Mouse (Mus musculus): ENCODE results near the gene Hcfc1. TPM values are rescaled to one million over a fixed set of nuclear protein-coding genes. Genes with fewer than 3 reads are reported as not detected.
A peak's percentile ranks its signal among the peaks of the same experiment; 100 is the strongest.

Gene Hcfc1
- polyA plus RNA-seq, 1 experiment, result 39.9 TPM

DNA sequence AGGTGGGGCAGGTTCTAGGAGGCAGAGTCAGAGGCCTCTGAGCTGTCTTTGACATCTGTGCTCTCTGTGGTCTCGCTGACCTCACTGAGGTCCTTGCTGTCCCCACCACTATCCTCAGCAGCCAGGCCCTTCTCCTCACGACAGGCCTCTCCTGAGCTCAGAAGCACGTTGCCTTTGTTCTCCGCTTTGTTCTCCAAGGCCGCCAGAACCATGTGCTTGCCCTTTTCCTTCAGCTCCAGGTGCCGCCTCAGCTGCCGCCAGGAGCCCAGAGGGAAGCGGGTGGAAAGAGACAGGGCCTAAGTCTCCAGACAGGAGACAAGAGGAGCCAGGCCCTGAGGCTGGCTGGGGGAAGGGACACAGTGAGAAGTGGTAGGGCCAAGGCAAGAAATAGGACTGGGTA, 49.2 kb downstream of the Hcfc1 start:
- Histone ChIP-seq H3K4me3 (ENCODE audit: insufficient read depth, low read length) (no peak overlapping the region), H3K4me1 (ENCODE audit: control insufficient read depth, insufficient read depth, low read length) (peaks cover 37% of the 10 kb centered on the region), H3K27ac (ENCODE audit: insufficient read depth, low read depth, low read length) (no peak overlapping the region)
- no peak for TF ChIP-seq POLR2A (IDR thresholded peaks at IDR 0.05; ENCODE audit: borderline replicate concordance, low read depth, low read length)
- no peak for TF ChIP-seq CTCF (IDR thresholded peaks at IDR 0.05; ENCODE audit: low read depth, low read length)

DNA sequence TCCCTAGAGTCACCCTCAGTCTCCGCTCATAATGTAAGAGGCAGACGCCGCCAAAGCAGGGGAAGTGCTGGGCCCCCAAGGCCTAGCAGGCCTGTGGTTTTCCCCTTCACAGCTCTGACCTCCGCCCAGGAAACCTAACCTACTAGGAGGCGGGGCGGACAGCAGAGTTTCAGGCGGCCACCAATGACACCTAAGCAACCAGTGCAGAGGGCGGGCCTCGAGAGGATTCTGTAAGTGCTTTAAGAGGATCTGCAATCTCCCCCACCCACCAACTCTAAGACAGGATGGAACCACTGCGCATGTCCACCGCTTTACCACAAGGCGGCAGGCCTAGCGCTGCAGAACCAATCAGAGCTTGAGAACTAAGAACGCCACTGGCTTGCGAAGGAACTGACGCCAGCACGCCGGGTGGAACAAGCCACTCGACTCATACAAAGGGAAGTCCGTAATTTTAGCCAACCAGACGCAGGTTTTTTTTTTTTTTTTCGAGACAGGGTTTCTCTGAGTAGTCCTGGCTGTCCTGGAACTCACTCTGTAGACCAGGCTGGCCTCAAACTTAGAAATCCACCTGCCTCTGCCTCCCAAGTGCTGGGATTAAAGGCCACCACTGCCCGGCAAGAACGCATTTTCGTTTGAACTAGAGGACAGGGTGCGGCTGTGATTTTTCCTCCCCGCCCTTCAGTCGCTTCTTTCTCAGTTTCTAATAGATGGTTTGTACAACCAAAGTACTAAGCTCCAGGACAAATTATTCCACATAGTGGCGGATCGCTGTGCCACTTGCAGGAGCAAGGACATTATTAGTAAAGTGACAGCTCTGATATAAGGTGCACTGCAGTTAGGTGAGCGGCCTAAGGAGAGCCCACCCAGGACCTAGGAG, 51.1 kb downstream of the Hcfc1 start:
- Histone ChIP-seq H3K4me3 (ENCODE audit: insufficient read depth, low read length) (peak overlapping the region; percentile 44), H3K4me1 (ENCODE audit: control insufficient read depth, insufficient read depth, low read length) (peaks cover 51% of the 10 kb centered on the region), H3K27ac (ENCODE audit: insufficient read depth, low read depth, low read length) (peak overlapping the region; percentile 87)
- no peak for TF ChIP-seq CTCF (IDR thresholded peaks at IDR 0.05; ENCODE audit: low read depth, low read length)
- TF ChIP-seq POLR2A (IDR thresholded peaks at IDR 0.05; ENCODE audit: borderline replicate concordance, low read depth, low read length), result no peak

DNA sequence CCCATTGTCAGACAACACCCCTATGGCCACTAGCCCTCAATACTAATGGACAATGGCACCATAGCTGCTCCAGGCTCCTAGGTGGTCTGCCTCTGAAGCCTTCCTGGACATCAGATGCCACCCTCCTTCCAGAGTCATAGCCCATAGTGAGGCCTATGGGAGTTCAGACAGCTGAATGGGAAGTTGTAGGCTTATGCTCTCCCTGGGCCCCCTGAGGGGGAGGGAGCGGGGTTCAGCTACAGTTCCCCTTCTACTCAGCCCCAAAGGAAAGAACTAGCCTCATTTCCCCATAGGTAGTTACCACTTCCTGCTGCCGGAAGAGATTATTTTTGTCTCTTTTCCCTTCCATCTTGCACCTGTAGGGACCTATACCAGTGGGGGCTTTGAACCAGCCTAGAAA, 54.6 kb downstream of the Hcfc1 start:
- Histone ChIP-seq H3K4me1 (ENCODE audit: control insufficient read depth, insufficient read depth, low read length) (peaks cover 50% of the 10 kb centered on the region), H3K4me3 (ENCODE audit: insufficient read depth, low read length) (no peak overlapping the region), H3K27ac (ENCODE audit: insufficient read depth, low read depth, low read length) (peak overlapping the region; percentile 84)
- TF ChIP-seq POLR2A (IDR thresholded peaks at IDR 0.05; ENCODE audit: borderline replicate concordance, low read depth, low read length), result no peak
- no peak for TF ChIP-seq CTCF (IDR thresholded peaks at IDR 0.05; ENCODE audit: low read depth, low read length)

DNA sequence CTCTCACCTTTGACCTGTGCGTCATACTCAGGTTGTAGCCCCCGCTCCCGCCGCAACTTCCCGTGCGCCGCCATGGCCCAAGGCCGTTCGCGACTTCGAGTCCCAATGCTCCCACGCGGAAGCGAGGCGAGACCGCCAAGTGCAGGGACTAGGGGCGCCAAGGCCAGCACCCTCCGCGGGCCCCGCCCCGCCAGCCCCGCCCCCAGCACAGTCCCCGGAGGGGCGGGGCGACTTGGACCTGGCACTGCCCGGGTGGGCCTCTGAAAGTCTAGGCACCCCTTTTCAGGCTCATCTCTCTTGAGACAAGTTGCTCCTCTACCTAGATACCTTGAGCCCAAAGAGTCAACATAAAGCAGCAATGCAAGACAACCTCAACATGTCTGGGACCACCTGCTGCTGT, 55.0 kb downstream of the Hcfc1 start:
- Histone ChIP-seq H3K27ac (ENCODE audit: insufficient read depth, low read depth, low read length) (peak overlapping the region; percentile 84), H3K4me3 (ENCODE audit: insufficient read depth, low read length) (peak overlapping the region; percentile 47), H3K4me1 (ENCODE audit: control insufficient read depth, insufficient read depth, low read length) (peaks cover 50% of the 10 kb centered on the region)
- TF ChIP-seq POLR2A (IDR thresholded peaks at IDR 0.05; ENCODE audit: borderline replicate concordance, low read depth, low read length) (no peak), CTCF (IDR thresholded peaks at IDR 0.05; ENCODE audit: low read depth, low read length) (no peak)

DNA sequence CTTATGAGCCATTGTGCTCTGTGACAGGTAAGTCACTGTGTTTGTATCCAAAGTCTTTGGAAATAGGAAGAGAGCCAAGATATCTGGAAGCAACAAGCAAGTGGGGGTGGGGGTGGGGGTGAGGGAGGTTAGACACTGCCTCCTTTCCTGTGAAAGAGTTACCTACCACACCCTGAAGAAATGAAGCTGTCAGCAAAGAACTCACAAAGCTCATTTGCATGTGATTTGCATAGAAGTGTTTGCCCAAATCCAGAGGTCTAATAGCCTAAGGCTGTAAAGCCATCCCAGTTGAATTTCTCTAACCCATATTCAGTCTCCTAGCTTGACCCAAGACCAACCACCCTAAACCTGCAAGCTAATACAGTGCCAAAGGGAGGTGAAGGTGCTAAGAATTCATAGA, 55.7 kb downstream of the Hcfc1 start:
- peaks cover 45% of the 10 kb centered on the region for H3K4me1 ChIP-seq (ENCODE audit: control insufficient read depth, insufficient read depth, low read length)
- H3K4me3 ChIP-seq (ENCODE audit: insufficient read depth, low read length), result peak overlapping the region; percentile 47
- TF ChIP-seq POLR2A (IDR thresholded peaks at IDR 0.05; ENCODE audit: borderline replicate concordance, low read depth, low read length), result no peak
- TF ChIP-seq CTCF (IDR thresholded peaks at IDR 0.05; ENCODE audit: low read depth, low read length), result no peak
- peak overlapping the region; percentile 38 for H3K27ac ChIP-seq (ENCODE audit: insufficient read depth, low read depth, low read length)

DNA sequence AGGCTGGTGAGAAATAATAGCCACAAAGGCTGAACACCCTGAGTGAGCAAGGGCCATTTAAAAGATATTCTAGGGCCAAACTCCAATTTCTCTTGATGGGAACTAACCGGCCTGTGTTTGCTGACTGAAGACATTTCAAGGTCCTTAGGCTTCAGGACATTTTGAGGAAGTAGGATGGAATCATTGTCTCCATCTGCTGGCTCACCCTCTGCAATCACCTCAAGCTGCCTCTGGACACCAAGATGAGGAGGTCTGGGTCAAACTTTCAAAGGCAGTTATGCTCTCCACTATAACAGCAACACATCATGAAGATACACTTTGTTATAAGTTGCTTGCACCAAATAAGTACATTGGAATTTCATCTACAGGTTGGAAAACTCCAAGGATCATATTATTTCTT, 56.1 kb downstream of the Hcfc1 start:
- TF ChIP-seq POLR2A (IDR thresholded peaks at IDR 0.05; ENCODE audit: borderline replicate concordance, low read depth, low read length) (no peak), CTCF (IDR thresholded peaks at IDR 0.05; ENCODE audit: low read depth, low read length) (no peak)
- no peak overlapping the region for H3K4me3 ChIP-seq (ENCODE audit: insufficient read depth, low read length)
- peaks cover 44% of the 10 kb centered on the region for H3K4me1 ChIP-seq (ENCODE audit: control insufficient read depth, insufficient read depth, low read length)
- H3K27ac ChIP-seq (ENCODE audit: insufficient read depth, low read depth, low read length), result peak overlapping the region; percentile 63

DNA sequence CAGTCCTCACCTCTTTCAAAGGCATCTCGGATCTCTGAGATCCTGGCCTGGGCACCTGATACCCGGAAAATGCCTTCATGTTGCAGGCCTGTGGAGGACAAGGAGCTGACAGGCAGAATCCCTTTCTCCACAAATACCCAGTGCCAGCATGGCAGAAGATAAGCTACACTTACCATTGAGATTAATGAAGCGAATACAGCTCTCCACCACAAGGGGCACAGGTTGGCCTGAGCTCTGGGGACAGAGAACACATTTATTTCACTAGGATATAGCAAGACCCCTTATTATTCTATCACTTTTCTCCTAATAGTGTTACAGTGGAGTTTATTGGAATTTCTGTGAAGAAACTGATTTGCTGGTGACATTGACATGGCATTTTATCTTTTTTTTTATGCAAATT, 68.2 kb downstream of the Hcfc1 start:
- no peaks in the 10 kb centered on the region for H3K4me1 ChIP-seq (ENCODE audit: control insufficient read depth, insufficient read depth, low read length)
- no peak overlapping the region for H3K27ac ChIP-seq (ENCODE audit: insufficient read depth, low read depth, low read length)
- H3K4me3 ChIP-seq (ENCODE audit: insufficient read depth, low read length), result no peak overlapping the region
- TF ChIP-seq POLR2A (IDR thresholded peaks at IDR 0.05; ENCODE audit: borderline replicate concordance, low read depth, low read length), result no peak
- no peak for TF ChIP-seq CTCF (IDR thresholded peaks at IDR 0.05; ENCODE audit: low read depth, low read length)

DNA sequence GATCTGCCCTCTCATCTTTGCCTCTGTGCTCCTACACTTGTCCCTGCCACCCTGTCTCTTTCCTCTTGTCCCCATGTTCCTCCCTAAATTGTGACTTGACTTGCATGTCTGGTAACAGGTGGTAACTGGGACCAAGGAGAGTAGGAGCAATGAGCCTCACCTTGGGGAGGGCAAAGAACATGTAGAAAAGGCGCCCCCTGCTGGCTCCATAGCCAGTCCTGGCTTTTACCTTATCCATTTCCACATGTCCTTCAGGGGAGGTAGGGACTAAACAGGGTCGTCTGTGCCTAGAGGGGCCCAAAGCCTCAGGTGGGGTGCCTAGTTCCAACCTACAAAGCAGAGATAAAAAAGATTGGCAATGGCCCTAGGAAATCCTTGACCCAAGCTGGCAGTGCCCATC, 70.4 kb downstream of the Hcfc1 start, which contains the start of gene L1cam:
L1cam (minus strand) TSS at position 387 of the 400 bp plus-strand sequence.
- peak; percentile 21; the same call in 1 of the 2 replicates for TF ChIP-seq CTCF (IDR thresholded peaks at IDR 0.05; ENCODE audit: low read depth, low read length)
- no peak for TF ChIP-seq POLR2A (IDR thresholded peaks at IDR 0.05; ENCODE audit: borderline replicate concordance, low read depth, low read length)
- Histone ChIP-seq H3K27ac (ENCODE audit: insufficient read depth, low read depth, low read length) (no peak within 1 kb of the TSS), H3K4me1 (ENCODE audit: control insufficient read depth, insufficient read depth, low read length) (no peaks in the 10 kb centered on the region), H3K4me3 (ENCODE audit: insufficient read depth, low read length) (no peak within 1 kb of the TSS)

DNA sequence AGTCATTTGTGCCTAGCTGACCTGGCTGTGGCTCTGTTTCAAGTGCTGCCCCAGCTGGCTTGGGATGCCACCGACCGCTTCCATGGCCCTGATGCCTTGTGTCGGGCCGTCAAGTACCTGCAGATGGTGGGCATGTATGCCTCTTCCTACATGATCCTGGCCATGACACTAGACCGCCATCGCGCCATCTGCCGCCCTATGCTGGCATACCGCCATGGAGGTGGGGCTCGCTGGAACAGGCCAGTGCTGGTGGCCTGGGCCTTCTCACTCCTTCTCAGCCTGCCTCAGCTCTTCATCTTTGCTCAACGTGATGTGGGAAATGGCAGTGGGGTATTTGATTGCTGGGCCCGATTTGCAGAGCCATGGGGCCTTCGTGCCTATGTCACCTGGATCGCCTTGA, 73.3 kb downstream of the Hcfc1 start:
- TF ChIP-seq CTCF (IDR thresholded peaks at IDR 0.05; ENCODE audit: low read depth, low read length) (no peak), POLR2A (IDR thresholded peaks at IDR 0.05; ENCODE audit: borderline replicate concordance, low read depth, low read length) (no peak)
- Histone ChIP-seq H3K4me3 (ENCODE audit: insufficient read depth, low read length) (no peak overlapping the region), H3K27ac (ENCODE audit: insufficient read depth, low read depth, low read length) (no peak overlapping the region), H3K4me1 (ENCODE audit: control insufficient read depth, insufficient read depth, low read length) (no peaks in the 10 kb centered on the region)

Other genes starting within 250 kb of the Hcfc1 start
- 79.6 and 89.1 TPM in 2 replicates for gene Abcd1, start 249.8 kb downstream of the Hcfc1 start, polyA plus RNA-seq (2012; ENCODE audit: insufficient read depth, insufficient read length, missing spikeins)
- 4.3 and 4.7 TPM in 2 replicates for gene Plxnb3, start 209.3 kb downstream of the Hcfc1 start, polyA plus RNA-seq (2012; ENCODE audit: insufficient read depth, insufficient read length, missing spikeins)
- gene Srpk3, start 192.0 kb downstream of the Hcfc1 start, polyA plus RNA-seq (2012; ENCODE audit: insufficient read depth, insufficient read length, missing spikeins), result 1.2 and 1.5 TPM in 2 replicates
- gene Idh3g, start 179.5 kb downstream of the Hcfc1 start, polyA plus RNA-seq (2012; ENCODE audit: insufficient read depth, insufficient read length, missing spikeins), result 123 and 136 TPM in 2 replicates
- 213 and 220 TPM in 2 replicates for gene Ssr4, start 179.3 kb downstream of the Hcfc1 start, polyA plus RNA-seq (2012; ENCODE audit: insufficient read depth, insufficient read length, missing spikeins)
- not detected in 2 replicates for gene Pdzd4, start 141.4 kb downstream of the Hcfc1 start, polyA plus RNA-seq (2012; ENCODE audit: insufficient read depth, insufficient read length, missing spikeins)
- gene Avpr2, start 74.3 kb downstream of the Hcfc1 start, polyA plus RNA-seq (2012; ENCODE audit: insufficient read depth, insufficient read length, missing spikeins), result not detected in 2 replicates
- gene L1cam, start 70.3 kb downstream of the Hcfc1 start, polyA plus RNA-seq (2012; ENCODE audit: insufficient read depth, insufficient read length, missing spikeins), result 32.0 and 36.6 TPM in 2 replicates
- gene Arhgap4, start 44.5 kb downstream of the Hcfc1 start, polyA plus RNA-seq (2012; ENCODE audit: insufficient read depth, insufficient read length, missing spikeins), result 102 and 106 TPM in 2 replicates
- 29.6 and 34.5 TPM in 2 replicates for gene Naa10, start 44.4 kb downstream of the Hcfc1 start, polyA plus RNA-seq (2012; ENCODE audit: insufficient read depth, insufficient read length, missing spikeins)
- 162 and 175 TPM in 2 replicates for gene Renbp, start 35.5 kb downstream of the Hcfc1 start, polyA plus RNA-seq (2012; ENCODE audit: insufficient read depth, insufficient read length, missing spikeins)
- gene Irak1, start 57.6 kb upstream of the Hcfc1 start, polyA plus RNA-seq (2012; ENCODE audit: insufficient read depth, insufficient read length, missing spikeins), result 66.7 and 69.6 TPM in 2 replicates
- gene Opn1mw, start 161.1 kb upstream of the Hcfc1 start, polyA plus RNA-seq (2012; ENCODE audit: insufficient read depth, insufficient read length, missing spikeins), result not detected in 2 replicates
- gene Mecp2, start 169.0 kb upstream of the Hcfc1 start, polyA plus RNA-seq (2012; ENCODE audit: insufficient read depth, insufficient read length, missing spikeins), result 26.2 and 27.3 TPM in 2 replicates
- gene Tex28, start 201.5 kb upstream of the Hcfc1 start, polyA plus RNA-seq (2012; ENCODE audit: insufficient read depth, insufficient read length, missing spikeins), result not detected in 2 replicates
- not detected in 2 replicates for gene Tktl1, start 210.9 kb upstream of the Hcfc1 start, polyA plus RNA-seq (2012; ENCODE audit: insufficient read depth, insufficient read length, missing spikeins)

All from bone marrow macrophage, adult 2 months (primary cell).